Mouse (Mus musculus): ENCODE data around the gene Srpx2.

DNA sequence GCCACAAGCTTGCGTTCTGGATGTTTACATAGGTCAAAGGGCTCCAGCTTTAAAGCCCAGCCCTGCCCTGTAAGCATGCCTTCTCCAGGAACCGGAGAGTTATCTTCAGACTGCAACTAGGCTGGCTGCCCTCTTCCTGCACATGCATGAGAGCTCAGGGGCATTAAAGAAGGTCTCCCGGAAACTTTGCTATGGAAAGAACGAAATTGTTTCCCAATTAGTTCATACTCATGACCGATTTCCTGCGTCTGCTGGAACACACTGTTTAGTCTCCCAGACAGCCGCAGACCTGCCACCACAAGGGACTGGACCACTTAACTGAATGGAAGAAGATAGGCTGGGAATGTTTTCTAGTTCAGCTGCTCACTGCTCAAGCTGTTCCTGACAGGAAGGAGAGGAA, 6.0 kb downstream of the Srpx2 start:
- TF ChIP-seq CTCF (IDR thresholded peaks at IDR 0.05) (no peak), EP300 (IDR thresholded peaks at IDR 0.05) (no peak)

All from lung, postnatal 0 days (tissue).